Mouse (Mus musculus) heart, embryonic 16.5 days (tissue): ENCODE measurements at regions not wholly inside any gene's neighbourhood (a gene's known extent, or its start where the extent isn't known, plus 50 kb on each side); places are given as distances from the start of the nearest gene placed in this dataset.
"Not testable (repeated sequence)": the region's sequence is repeated elsewhere in the genome, so short reads cannot be mapped to it uniquely, and the experiment has no call there.

ENCODE experiments used
- ATAC-seq: fragments of 200-750 bp; cut with Nextera tagmentation; replicated peaks from 2 replicates; pipeline ENCODE4 v1.8.0; 2017; ENCODE audit warnings: moderate number of reproducible peaks; ENCODE audit not compliant: insufficient read depth, low FRiP score; ENCODE audit errors: extremely low read depth
- H3K27ac ChIP-seq: fragments of 300-500 bp; sonication (generic); 2 replicates; pipeline ENCODE4 v1.5.1; 2014; ENCODE audit warnings: mild to moderate bottlenecking, low read length, control low read depth, moderate library complexity
- H3K27me3 ChIP-seq: fragments of 300-500 bp; sonication (generic); 2 replicates; pipeline ENCODE4 v1.6.1; 2014; ENCODE audit warnings: low read length, mixed read lengths; ENCODE audit not compliant: control insufficient read depth, insufficient read depth
- H3K36me3 ChIP-seq: fragments of 300-500 bp; sonication (generic); 2 replicates; pipeline ENCODE4 v1.6.1; 2014; ENCODE audit not compliant: control insufficient read depth, insufficient read depth
- H3K4me1 ChIP-seq: fragments of 300-500 bp; sonication (generic); 2 replicates; pipeline ENCODE4 v1.6.1; 2014; ENCODE audit warnings: low read length, mixed read lengths; ENCODE audit not compliant: control insufficient read depth, insufficient read depth
- H3K4me2 ChIP-seq: fragments of 300-500 bp; sonication (generic); 2 replicates; pipeline ENCODE4 v1.6.1; 2014; ENCODE audit warnings: low read depth, mild to moderate bottlenecking, control low read depth, low read length
- H3K4me3 ChIP-seq: fragments of 300-500 bp; sonication (generic); 2 replicates; pipeline ENCODE4 v1.5.1; 2014; ENCODE audit warnings: mild to moderate bottlenecking, control low read depth, low read length
- H3K9ac ChIP-seq: fragments of 300-500 bp; sonication (generic); 2 replicates; pipeline ENCODE4 v1.6.1; 2014; ENCODE audit warnings: low read length, control low read depth
- H3K9me3 ChIP-seq: fragments of 300-500 bp; sonication (generic); replicated peaks from 2 replicates; pipeline ENCODE4 v1.6.1; 2016; ENCODE audit warnings: low read length; ENCODE audit not compliant: control insufficient read depth
- WGBS: fragments of 180-500 bp; shearing (Covaris S2); extraction: QIAGEN DNeasy Blood & Tissue Kit; methylation state at CpG from one replicate; pipeline ENCODE4 v1.1.7; 2014; 5-methylcytosine and 5-hydroxymethylcytosine counted together

GRCm38 (mm10) chr15:93005186-93005585 is 269.8 kb downstream of the Gxylt1 start:
- H3K4me2 ChIP-seq, result peak overlapping the region; percentile 12
- H3K4me3 ChIP-seq, ATAC-seq, H3K9ac ChIP-seq, H3K36me3 ChIP-seq, H3K27me3 ChIP-seq, H3K9me3 ChIP-seq: not testable (repeated sequence)
- 85% methylated on average over 5 of the region's 5 CpGs for WGBS
- H3K27ac ChIP-seq, result peak overlapping the region; percentile 80
- H3K4me1 ChIP-seq, result peaks cover 27% of the 10 kb centered on the region

GRCm38 (mm10) chr15:93004551-93004950 is 270.4 kb downstream of the Gxylt1 start:
- H3K4me3 ChIP-seq, result no peak overlapping the region
- H3K9ac ChIP-seq, result no peak overlapping the region
- no peaks in the 10 kb centered on the region for H3K27me3 ChIP-seq
- no peak overlapping the region for H3K27ac ChIP-seq
- H3K4me1 ChIP-seq, result peaks cover 27% of the 10 kb centered on the region
- H3K4me2 ChIP-seq, result no peak overlapping the region
- no peaks in the 10 kb centered on the region for H3K36me3 ChIP-seq
- no peaks in the 10 kb centered on the region for H3K9me3 ChIP-seq
- WGBS, result 86% methylated on average over 7 of the region's 7 CpGs
- no peak for ATAC-seq

DNA sequence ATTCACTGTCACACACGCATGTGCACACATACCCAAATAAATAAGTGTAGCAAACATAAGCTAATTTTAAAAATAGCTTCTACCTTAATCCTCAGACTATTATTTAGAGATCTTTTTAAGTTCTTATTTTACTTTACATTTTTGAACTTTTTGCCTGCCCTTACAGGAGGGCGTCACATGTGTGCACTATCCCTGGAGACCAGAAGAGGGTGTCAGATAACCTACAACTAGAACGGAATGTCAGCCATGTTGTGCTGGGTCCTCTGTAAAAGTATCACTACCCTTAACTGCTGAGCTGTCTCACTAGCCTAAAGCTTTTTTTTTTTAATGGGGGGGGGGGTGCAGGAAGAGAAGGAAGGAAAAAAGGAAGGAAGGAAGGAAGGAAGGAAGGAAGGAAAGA is 271.7 kb downstream of the Gxylt1 start:
- Histone ChIP-seq H3K4me3 (no peak overlapping the region), H3K9ac (no peak overlapping the region), H3K4me1 (peaks cover 27% of the 10 kb centered on the region), H3K4me2 (no peak overlapping the region), H3K27me3 (no peaks in the 10 kb centered on the region), H3K9me3 (no peaks in the 10 kb centered on the region), H3K36me3 (no peaks in the 10 kb centered on the region), H3K27ac (no peak overlapping the region)
- 79% methylated on average over 3 of the region's 3 CpGs for WGBS
- ATAC-seq, result no peak

GRCm38 (mm10) chr15:93002002-93002904 is 272.7 kb downstream of the Gxylt1 start:
- Histone ChIP-seq H3K27me3 (no peaks in the 10 kb centered on the region), H3K4me1 (peaks cover 27% of the 10 kb centered on the region), H3K9ac (peak overlapping the region; percentile 57), H3K4me2 (peak overlapping the region; percentile 64), H3K9me3 (no peaks in the 10 kb centered on the region), H3K27ac (0 out of 2 replicates have a peak overlapping the region, but pooled peaks have one; percentile 29), H3K36me3 (no peaks in the 10 kb centered on the region), H3K4me3 (peak overlapping the region; percentile 48)
- no peak for ATAC-seq
- WGBS, result 20% methylated on average over 25 of the region's 25 CpGs

- Histone ChIP-seq H3K4me2 (peak overlapping the region; percentile 64), H3K27ac (no peak overlapping the region), H3K27me3 (no peaks in the 10 kb centered on the region), H3K4me3 (peak overlapping the region; percentile 48), H3K9ac (peak overlapping the region; percentile 57), H3K4me1 (peaks cover 27% of the 10 kb centered on the region), H3K9me3 (no peaks in the 10 kb centered on the region), H3K36me3 (no peaks in the 10 kb centered on the region)
- WGBS, result 4% methylated on average over 11 of the region's 11 CpGs
- no peak for ATAC-seq
These were observed 273.5 kb downstream of the Gxylt1 start for GRCm38 (mm10) chr15:93001346-93002001.

DNA sequence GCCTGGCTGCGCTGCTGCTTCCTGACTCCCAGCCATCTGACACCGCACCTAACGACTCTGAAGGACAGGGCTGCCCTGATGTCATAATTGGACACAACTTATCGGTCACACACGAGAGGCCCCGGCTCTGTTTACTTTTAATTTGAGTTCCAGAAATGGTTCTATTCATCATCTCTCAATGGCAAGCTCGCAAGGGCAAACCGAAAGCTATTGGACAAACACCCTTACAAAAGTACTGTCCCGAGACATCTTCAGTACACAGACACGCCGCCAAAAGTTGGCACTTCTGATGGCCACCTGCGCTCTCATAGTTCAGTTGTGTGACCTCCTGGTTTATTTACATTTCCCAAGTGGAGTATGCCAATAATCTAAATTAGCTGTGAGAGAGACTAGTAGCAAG is 274.9 kb downstream of the Gxylt1 start:
- no peak overlapping the region for H3K27ac ChIP-seq
- H3K36me3 ChIP-seq, result no peaks in the 10 kb centered on the region
- no peak overlapping the region for H3K4me3 ChIP-seq
- WGBS, result 61% methylated on average over 12 of the region's 12 CpGs
- peaks cover 16% of the 10 kb centered on the region for H3K4me1 ChIP-seq
- H3K27me3 ChIP-seq, result no peaks in the 10 kb centered on the region
- H3K9me3 ChIP-seq, result no peaks in the 10 kb centered on the region
- H3K9ac ChIP-seq, result no peak overlapping the region
- peak overlapping the region; percentile 7; the same call in 1 of the 2 replicates for H3K4me2 ChIP-seq
- no peak for ATAC-seq

GRCm38 (mm10) chr15:92997933-92998332 is 277.0 kb downstream of the Gxylt1 start:
- ATAC-seq, result no peak
- Histone ChIP-seq H3K36me3 (no peaks in the 10 kb centered on the region), H3K4me2 (no peak overlapping the region), H3K27me3 (no peaks in the 10 kb centered on the region), H3K9me3 (no peaks in the 10 kb centered on the region), H3K9ac (no peak overlapping the region), H3K4me3 (no peak overlapping the region), H3K27ac (no peak overlapping the region), H3K4me1 (peaks cover 13% of the 10 kb centered on the region)
- 56% methylated on average over 5 of the region's 5 CpGs for WGBS

DNA sequence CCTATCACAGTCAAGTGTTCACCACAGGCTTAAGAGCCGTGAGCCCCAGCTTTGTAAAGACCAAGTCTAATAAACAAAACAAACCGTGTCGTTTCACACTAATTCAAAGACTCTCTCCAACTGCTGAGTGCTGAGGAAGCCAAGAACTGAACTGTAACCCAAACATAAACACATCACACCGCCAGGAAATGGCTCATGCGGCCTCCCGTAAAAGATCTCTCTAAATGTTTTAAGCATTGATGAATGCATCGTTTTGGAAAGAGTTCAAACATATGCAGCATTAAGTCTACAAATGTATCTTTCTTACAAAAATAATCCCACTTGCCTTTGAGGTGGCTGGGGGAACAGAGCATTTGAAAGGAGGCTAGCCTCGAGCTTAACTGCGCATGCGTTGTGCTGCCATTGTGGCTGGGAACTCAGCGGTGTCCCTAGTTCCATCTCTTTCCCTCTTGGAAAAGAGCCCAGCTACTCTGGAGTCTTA is 280.7 kb downstream of the Gxylt1 start:
- no peak overlapping the region for H3K27ac ChIP-seq
- no peak for ATAC-seq
- no peak overlapping the region for H3K4me2 ChIP-seq
- no peaks in the 10 kb centered on the region for H3K9me3 ChIP-seq
- H3K4me3 ChIP-seq, result no peak overlapping the region
- H3K4me1 ChIP-seq, result no peaks in the 10 kb centered on the region
- H3K27me3 ChIP-seq, result no peaks in the 10 kb centered on the region
- no peaks in the 10 kb centered on the region for H3K36me3 ChIP-seq
- no peak overlapping the region for H3K9ac ChIP-seq
- 59% methylated on average over 11 of the region's 11 CpGs for WGBS
